Comparison of ENCODE assay signal across 10 mouse cellular contexts in genomic region chrX:74424443-74424842, GRCm38 (mm10). TPM values are rescaled to one million over a fixed set of nuclear protein-coding genes. Genes with fewer than 3 reads are reported as not detected.
A peak's percentile ranks its signal among the peaks of the same experiment; 100 is the strongest.
DNase-seq lines count a peak whose midpoint lies in the region; ATAC-seq and TF ChIP-seq lines count a peak whose summit lies in the region.
"Had no signal": no experiment of that assay in that cellular context is flagged by ENCODE, and none has a peak within 500 bp of the region (broad histone marks: within the 10 kb centered on the region; RNA-seq: fewer than 3 reads in every experiment).

No protein-coding gene starts in this region.

- no peak for TF ChIP-seq POLR2A in liver, adult 2 months (IDR thresholded peaks at IDR 0.05; ENCODE audit: extremely low read depth, insufficient read depth, low read length)

- no peak overlapping the region for H3K4me3 ChIP-seq in heart, embryonic 11.5 days (ENCODE audit: low read depth, low read length)
- peak overlapping the region; percentile 72 for H3K4me3 ChIP-seq in liver, adult 2 months (ENCODE audit: insufficient read depth, low read depth, low read length)
- no peak overlapping the region for H3K4me3 ChIP-seq in stomach, embryonic 14.5 days (ENCODE audit: low read depth, low read length)
- no peak overlapping the region for H3K4me3 ChIP-seq in midbrain, embryonic 14.5 days (replicated peaks; ENCODE audit: low read depth, low read length)
- H3K4me3 ChIP-seq: heart, embryonic 15.5 days; midbrain, embryonic 15.5 days had no signal

- H3K4me1 ChIP-seq in heart, embryonic 11.5 days (ENCODE audit: control insufficient read depth, insufficient read depth, low read length): no peaks in the 10 kb centered on the region
- H3K4me1 ChIP-seq in liver, adult 2 months (ENCODE audit: control insufficient read depth, insufficient read depth, low read length): peaks cover 14% of the 10 kb centered on the region
- no peaks in the 10 kb centered on the region for H3K4me1 ChIP-seq in stomach, embryonic 14.5 days (ENCODE audit: control insufficient read depth, insufficient read depth, low read length)
- no peaks in the 10 kb centered on the region for H3K4me1 ChIP-seq in midbrain, embryonic 14.5 days (ENCODE audit: control insufficient read depth, insufficient read depth, low read length)
- H3K4me1 ChIP-seq: heart, embryonic 15.5 days had no signal

- H3K36me3 ChIP-seq in heart, embryonic 11.5 days (ENCODE audit: control insufficient read depth, insufficient read depth, low read length): no peaks in the 10 kb centered on the region
- H3K36me3 ChIP-seq in liver, adult 2 months (ENCODE audit: control insufficient read depth, insufficient read depth, low read length): peaks cover 5% of the 10 kb centered on the region; the same call in 1 of the 2 replicates
- H3K36me3 ChIP-seq in stomach, embryonic 14.5 days (ENCODE audit: control insufficient read depth, insufficient read depth, low read length): no peaks in the 10 kb centered on the region
- no peaks in the 10 kb centered on the region for H3K36me3 ChIP-seq in midbrain, embryonic 14.5 days (ENCODE audit: control insufficient read depth, insufficient read depth, low read length)
- H3K36me3 ChIP-seq: heart, embryonic 15.5 days; midbrain, embryonic 15.5 days had no signal

- peak overlapping the region; percentile 57; the same call in 1 of the 2 replicates for H3K27ac ChIP-seq in heart, embryonic 11.5 days (ENCODE audit: low read depth, low read length)
- H3K27ac ChIP-seq in liver, adult 2 months (replicated peaks; ENCODE audit: insufficient read depth, low read depth, low read length): peak overlapping the region; percentile 91
- peak overlapping the region; percentile 66; the same call in 1 of the 2 replicates for H3K27ac ChIP-seq in stomach, embryonic 14.5 days (ENCODE audit: low read length)
- no peak overlapping the region for H3K27ac ChIP-seq in midbrain, embryonic 14.5 days (replicated peaks; ENCODE audit: low read depth, low read length)
- H3K27ac ChIP-seq: heart, embryonic 15.5 days; midbrain, embryonic 15.5 days had no signal

- no peak for TF ChIP-seq CTCF in liver, adult 2 months (IDR thresholded peaks at IDR 0.05; ENCODE audit: low read depth, low read length)

- no peak for ATAC-seq in heart, embryonic 11.5 days (replicated peaks; ENCODE audit: insufficient number of reproducible peaks, low FRiP score, low TSS enrichment)
- peak; percentile 66 for ATAC-seq in stomach, embryonic 14.5 days (ENCODE audit: insufficient number of reproducible peaks, insufficient read depth, low FRiP score, low read depth)
- ATAC-seq in midbrain, embryonic 14.5 days (ENCODE audit: low FRiP score, low TSS enrichment): no peak
- ATAC-seq: midbrain, embryonic 15.5 days had no signal

- 0 out of 2 replicates have a peak overlapping the region, but pooled peaks have one; percentile 4 for H3K4me2 ChIP-seq in heart, embryonic 11.5 days
- H3K4me2 ChIP-seq in stomach, embryonic 14.5 days (replicated peaks; ENCODE audit: low read depth, low read length): no peak overlapping the region
- no peak overlapping the region for H3K4me2 ChIP-seq in midbrain, embryonic 14.5 days (ENCODE audit: low read length)
- H3K4me2 ChIP-seq: heart, embryonic 15.5 days; midbrain, embryonic 15.5 days had no signal

- H3K9ac ChIP-seq in heart, embryonic 11.5 days (ENCODE audit: low read depth, low read length): no peak overlapping the region
- H3K9ac ChIP-seq in liver, adult 2 months (ENCODE audit: low read depth, low read length): peak overlapping the region; percentile 86
- H3K9ac ChIP-seq in stomach, embryonic 14.5 days (replicated peaks; ENCODE audit: low read depth, low read length): no peak overlapping the region
- no peak overlapping the region for H3K9ac ChIP-seq in midbrain, embryonic 14.5 days (replicated peaks; ENCODE audit: low read length)
- H3K9ac ChIP-seq: heart, embryonic 15.5 days; midbrain, embryonic 15.5 days had no signal

- no peaks in the 10 kb centered on the region for H3K9me3 ChIP-seq in heart, embryonic 11.5 days (replicated peaks; ENCODE audit: control insufficient read depth, low read length)
- no peaks in the 10 kb centered on the region for H3K9me3 ChIP-seq in stomach, embryonic 14.5 days (ENCODE audit: control insufficient read depth, low read depth, low read length)
- no peaks in the 10 kb centered on the region for H3K9me3 ChIP-seq in midbrain, embryonic 14.5 days (ENCODE audit: control insufficient read depth, low read length)
- H3K9me3 ChIP-seq: heart, embryonic 15.5 days; midbrain, embryonic 15.5 days had no signal

- no peaks in the 10 kb centered on the region for H3K27me3 ChIP-seq in heart, embryonic 11.5 days (ENCODE audit: control insufficient read depth, insufficient read depth, low read length)
- H3K27me3 ChIP-seq in liver, adult 2 months (ENCODE audit: control insufficient read depth, insufficient read depth, low read length): no peaks in the 10 kb centered on the region
- H3K27me3 ChIP-seq in stomach, embryonic 14.5 days (ENCODE audit: control insufficient read depth, insufficient read depth, low read length): no peaks in the 10 kb centered on the region
- no peaks in the 10 kb centered on the region for H3K27me3 ChIP-seq in midbrain, embryonic 14.5 days (ENCODE audit: control insufficient read depth, insufficient read depth, low read length)
- H3K27me3 ChIP-seq: heart, embryonic 15.5 days; midbrain, embryonic 15.5 days had no signal

- DNase-seq in heart, adult 8-10 months (ENCODE audit: low spot score): no peak
- peak; percentile 29 for DNase-seq in adrenal gland, postnatal 14 days
- DNase-seq in liver, adult 2 months (ENCODE audit: extremely low read depth, low read depth, low spot score): peak; percentile 95
- DNase-seq in midbrain, embryonic 14.5 days: no peak
- DNase-seq in urinary bladder, postnatal 10 days (ENCODE audit: low spot score): no peak
- no peak for DNase-seq in left cerebral cortex, adult 18-20 months (ENCODE audit: low spot score in 2 of 2)

- H3K79me2 ChIP-seq in liver, adult 2 months (ENCODE audit: control insufficient read depth, insufficient read depth, low read length): peaks cover 10% of the 10 kb centered on the region; the same call in 1 of the 2 replicates

RNA-seq across cellular contexts. Expression of gene G6pdx, which starts 4.6 kb away (rescaled TPM):
- polyA plus RNA-seq in heart, embryonic 11.5 days (2014; fragmentation: Nextera tagmentation; extraction: Ambion mirVana): 25.7 and 26.6 TPM in 2 replicates
- total RNA-seq in heart, adult 8-10 months (2022): 1 to 10 TPM; 5.4 to 8.0 (median 5.8) TPM
- total RNA-seq in adrenal gland, postnatal 14 days (2021): 105 and 114 TPM in 2 replicates
- total RNA-seq in liver, adult 2 months (2014; rRNA removed): 3.2 and 4.0 TPM in 2 replicates
- polyA plus RNA-seq in liver, adult 2 months (2012; rRNA removed): 2.0 and 3.8 TPM in 2 replicates
- 78.4 and 79.1 TPM in 2 replicates for polyA plus RNA-seq in stomach, embryonic 14.5 days (2014; fragmentation: Nextera tagmentation; extraction: Ambion mirVana)
- polyA plus RNA-seq in midbrain, embryonic 14.5 days (2014; fragmentation: Nextera tagmentation; extraction: Ambion mirVana): 55.6 and 59.5 TPM in 2 replicates
- 10 to 100 TPM; 28.3 to 37.7 TPM for total RNA-seq in left cerebral cortex, adult 18-20 months (2021)

RNA-seq across cellular contexts. Expression of gene Ikbkg, which starts 31.4 kb away (rescaled TPM):
- polyA plus RNA-seq in heart, embryonic 11.5 days (2014; fragmentation: Nextera tagmentation; extraction: Ambion mirVana): 19.4 and 23.2 TPM in 2 replicates
- total RNA-seq in heart, adult 8-10 months (2022): 10 to 100 TPM; 46.2 to 56.3 (median 49.5) TPM
- 56.3 and 56.5 TPM in 2 replicates for total RNA-seq in adrenal gland, postnatal 14 days (2021)
- 50.5 and 68.5 TPM in 2 replicates for total RNA-seq in liver, adult 2 months (2014; rRNA removed)
- polyA plus RNA-seq in liver, adult 2 months (2012; rRNA removed): 24.3 and 32.8 TPM in 2 replicates
- polyA plus RNA-seq in stomach, embryonic 14.5 days (2014; fragmentation: Nextera tagmentation; extraction: Ambion mirVana): 19.8 and 21.5 TPM in 2 replicates
- 17.8 and 23.9 TPM in 2 replicates for polyA plus RNA-seq in midbrain, embryonic 14.5 days (2014; fragmentation: Nextera tagmentation; extraction: Ambion mirVana)
- 10 to 100 TPM; 41.3 to 45.7 TPM for total RNA-seq in left cerebral cortex, adult 18-20 months (2021)

RNA-seq across cellular contexts. Expression of gene Fam3a, which starts 31.4 kb away (rescaled TPM):
- polyA plus RNA-seq in heart, embryonic 11.5 days (2014; fragmentation: Nextera tagmentation; extraction: Ambion mirVana): 21.8 and 23.8 TPM in 2 replicates
- total RNA-seq in heart, adult 8-10 months (2022): 10 to 100 TPM; 14.7 to 20.0 (median 18.1) TPM
- total RNA-seq in adrenal gland, postnatal 14 days (2021): 26.6 and 29.7 TPM in 2 replicates
- 5.8 and 8.1 TPM in 2 replicates for total RNA-seq in liver, adult 2 months (2014; rRNA removed)
- polyA plus RNA-seq in liver, adult 2 months (2012; rRNA removed): 22.7 and 24.1 TPM in 2 replicates
- polyA plus RNA-seq in stomach, embryonic 14.5 days (2014; fragmentation: Nextera tagmentation; extraction: Ambion mirVana): 40.0 and 42.0 TPM in 2 replicates
- 31.0 and 33.0 TPM in 2 replicates for polyA plus RNA-seq in midbrain, embryonic 14.5 days (2014; fragmentation: Nextera tagmentation; extraction: Ambion mirVana)
- total RNA-seq in left cerebral cortex, adult 18-20 months (2021): 10 to 100 TPM; 18.2 to 19.7 TPM

RNA-seq across cellular contexts. Expression of gene Slc10a3, which starts 51.3 kb away (rescaled TPM):
- polyA plus RNA-seq in heart, embryonic 11.5 days (2014; fragmentation: Nextera tagmentation; extraction: Ambion mirVana): 10.5 and 14.5 TPM in 2 replicates
- 1 to 10 TPM; 4.0 to 6.7 (median 5.8) TPM for total RNA-seq in heart, adult 8-10 months (2022)
- 18.9 and 21.5 TPM in 2 replicates for total RNA-seq in adrenal gland, postnatal 14 days (2021)
- 2.8 and 3.2 TPM in 2 replicates for total RNA-seq in liver, adult 2 months (2014; rRNA removed)
- 6.3 and 8.4 TPM in 2 replicates for polyA plus RNA-seq in liver, adult 2 months (2012; rRNA removed)
- 18.1 and 20.0 TPM in 2 replicates for polyA plus RNA-seq in stomach, embryonic 14.5 days (2014; fragmentation: Nextera tagmentation; extraction: Ambion mirVana)
- 6.4 and 9.4 TPM in 2 replicates for polyA plus RNA-seq in midbrain, embryonic 14.5 days (2014; fragmentation: Nextera tagmentation; extraction: Ambion mirVana)
- total RNA-seq in left cerebral cortex, adult 18-20 months (2021): 1 to 10 TPM; 2.7 to 3.4 TPM

RNA-seq across cellular contexts. Expression of gene Ubl4a, which starts 51.4 kb away (rescaled TPM):
- polyA plus RNA-seq in heart, embryonic 11.5 days (2014; fragmentation: Nextera tagmentation; extraction: Ambion mirVana): 66.5 and 71.0 TPM in 2 replicates
- 10 to 100 TPM; 74.3 to 82.5 (median 80.1) TPM for total RNA-seq in heart, adult 8-10 months (2022)
- total RNA-seq in adrenal gland, postnatal 14 days (2021): 49.6 and 51.5 TPM in 2 replicates
- total RNA-seq in liver, adult 2 months (2014; rRNA removed): 14.0 and 17.0 TPM in 2 replicates
- polyA plus RNA-seq in liver, adult 2 months (2012; rRNA removed): 29.2 and 33.6 TPM in 2 replicates
- polyA plus RNA-seq in stomach, embryonic 14.5 days (2014; fragmentation: Nextera tagmentation; extraction: Ambion mirVana): 73.7 and 77.5 TPM in 2 replicates
- 66.8 and 76.0 TPM in 2 replicates for polyA plus RNA-seq in midbrain, embryonic 14.5 days (2014; fragmentation: Nextera tagmentation; extraction: Ambion mirVana)
- total RNA-seq in left cerebral cortex, adult 18-20 months (2021): 10 to 100 TPM; 68.3 to 71.6 TPM

Comparison
In these comparisons a context has a peak if more than half of its experiments do, and no peak if none do; other contexts are left out.
1. DNase-seq: peak in adrenal gland, postnatal 14 days (single experiment) and liver, adult 2 months (single experiment); none in heart, adult 8-10 months (single experiment), midbrain, embryonic 14.5 days (single experiment), urinary bladder, postnatal 10 days (single experiment) and left cerebral cortex, adult 18-20 months (0 of 2).